Mouse (Mus musculus) limb, embryonic 11.5 days (tissue): ENCODE measurements around the gene Spag5. TPM values are rescaled to one million over a fixed set of nuclear protein-coding genes. Genes with fewer than 3 reads are reported as not detected.
"Not testable (repeated sequence)": the region's sequence is repeated elsewhere in the genome, so short reads cannot be mapped to it uniquely, and the experiment has no call there.

Experiments used
- ATAC-seq: fragments of 200-750 bp; cut with Nextera tagmentation; 2 replicates; pipeline ENCODE4 v1.8.0; 2017; ENCODE audit warnings: low read depth; ENCODE audit not compliant: insufficient number of reproducible peaks, low FRiP score, low TSS enrichment
- DNase-seq: peaks from one replicate; pipeline ENCODE4 v3.0.0-alpha.2; 2015; ENCODE audit warnings: low spot score
- H3K27ac ChIP-seq: fragments of 300-500 bp; sonication (generic); replicated peaks from 2 replicates; pipeline ENCODE4 v1.5.1; 2014; ENCODE audit warnings: low read depth, mild to moderate bottlenecking, low read length
- H3K27me3 ChIP-seq: fragments of 300-500 bp; sonication (generic); 2 replicates; pipeline ENCODE4 v1.6.1; 2014; ENCODE audit warnings: mild to moderate bottlenecking, low read length, mixed read lengths; ENCODE audit not compliant: control insufficient read depth, insufficient read depth
- H3K36me3 ChIP-seq: fragments of 300-500 bp; sonication (generic); 2 replicates; pipeline ENCODE4 v1.6.1; 2014; ENCODE audit warnings: mild to moderate bottlenecking, low read length, moderate library complexity, mixed read lengths; ENCODE audit not compliant: control insufficient read depth, insufficient read depth
- H3K4me1 ChIP-seq: fragments of 300-500 bp; sonication (generic); 2 replicates; pipeline ENCODE4 v1.6.1; 2014; ENCODE audit warnings: low read length, mixed read lengths; ENCODE audit not compliant: control insufficient read depth, insufficient read depth
- H3K4me2 ChIP-seq: fragments of 300-500 bp; sonication (generic); 2 replicates; pipeline ENCODE4 v1.6.1; 2014; ENCODE audit warnings: low read depth, mild to moderate bottlenecking, moderate library complexity; ENCODE audit not compliant: severe bottlenecking
- H3K4me3 ChIP-seq: fragments of 300-500 bp; sonication (generic); 2 replicates; pipeline ENCODE4 v1.5.1; 2014; ENCODE audit warnings: low read depth, low read length
- H3K9ac ChIP-seq: fragments of 300-500 bp; sonication (generic); 2 replicates; pipeline ENCODE4 v1.6.1; 2014; ENCODE audit warnings: mild to moderate bottlenecking, low read length
- H3K9me3 ChIP-seq: fragments of 300-500 bp; sonication (generic); 2 replicates; pipeline ENCODE4 v1.6.1; 2016; ENCODE audit warnings: low read length; ENCODE audit not compliant: control insufficient read depth
- WGBS: fragments of 180-500 bp; shearing (Covaris S2); extraction: QIAGEN DNeasy Blood & Tissue Kit; methylation state at CpG from one replicate; pipeline ENCODE4 v1.1.7; 2014; 5-methylcytosine and 5-hydroxymethylcytosine counted together
- polyA plus RNA-seq: library from polyadenylated mRNA; unstranded; fragments of >200 nt; fragmentation: Nextera tagmentation; extraction: Ambion mirVana; gene quantifications from 2 replicates; pipeline ENCODE4 v1.2.1, GENCODE M21; 2014

Spag5 gene
- polyA plus RNA-seq, 1 experiment from 2014 or later = 65.6 TPM

GRCm38 (mm10) chr11:78275596-78275995 is 25.7 kb upstream of the Spag5 start:
- Histone ChIP-seq H3K4me2 (no peak overlapping the region), H3K9ac (no peak overlapping the region), H3K4me1 (no peaks in the 10 kb centered on the region), H3K27ac (no peak overlapping the region), H3K36me3 (peaks cover 53% of the 10 kb centered on the region), H3K9me3 (no peaks in the 10 kb centered on the region), H3K4me3 (no peak overlapping the region), H3K27me3 (no peaks in the 10 kb centered on the region)
- ATAC-seq = no peak
- 95% methylated on average over 1 of the region's 1 CpGs for WGBS
- no peak for DNase-seq

GRCm38 (mm10) chr11:78276169-78276568 is 25.2 kb upstream of the Spag5 start:
- H3K27ac ChIP-seq, H3K4me1 ChIP-seq, H3K27me3 ChIP-seq, H3K9me3 ChIP-seq, DNase-seq, ATAC-seq, H3K4me3 ChIP-seq, H3K9ac ChIP-seq, H3K4me2 ChIP-seq: not testable (repeated sequence)
- peaks cover 56% of the 10 kb centered on the region for H3K36me3 ChIP-seq
- WGBS = 92% methylated on average over 4 of the region's 4 CpGs

- ATAC-seq (no peak), DNase-seq (no peak)
- no peak overlapping the region for H3K4me3 ChIP-seq
- H3K36me3 ChIP-seq = peaks cover 35% of the 10 kb centered on the region
- no peaks in the 10 kb centered on the region for H3K27me3 ChIP-seq
- H3K9me3 ChIP-seq = no peaks in the 10 kb centered on the region
- no peak overlapping the region for H3K4me2 ChIP-seq
- 94% methylated on average over 7 of the region's 7 CpGs for WGBS
- H3K4me1 ChIP-seq = no peaks in the 10 kb centered on the region
- no peak overlapping the region for H3K27ac ChIP-seq
- H3K9ac ChIP-seq = no peak overlapping the region
Measured at GRCm38 (mm10) chr11:78278853-78279252, 22.5 kb upstream of the Spag5 start.

- no peak for DNase-seq
- Histone ChIP-seq H3K9me3 (no peaks in the 10 kb centered on the region), H3K4me3 (no peak overlapping the region), H3K27ac (no peak overlapping the region), H3K36me3 (peaks cover 28% of the 10 kb centered on the region), H3K27me3 (no peaks in the 10 kb centered on the region), H3K4me1 (no peaks in the 10 kb centered on the region), H3K9ac (no peak overlapping the region), H3K4me2 (no peak overlapping the region)
- no peak for ATAC-seq
- WGBS = 91% methylated on average over 4 of the region's 4 CpGs
Measured at GRCm38 (mm10) chr11:78279586-78279985, 21.7 kb upstream of the Spag5 start.

- Histone ChIP-seq H3K27ac (no peak overlapping the region), H3K27me3 (no peaks in the 10 kb centered on the region), H3K9me3 (no peaks in the 10 kb centered on the region), H3K4me1 (no peaks in the 10 kb centered on the region), H3K4me3 (no peak overlapping the region), H3K9ac (no peak overlapping the region), H3K4me2 (no peak overlapping the region), H3K36me3 (peaks cover 33% of the 10 kb centered on the region)
- DNase-seq = no peak
- WGBS = 89% methylated on average over 7 of the region's 7 CpGs
- no peak for ATAC-seq
Measured at GRCm38 (mm10) chr11:78289146-78289763, 12.1 kb upstream of the Spag5 start.

- Histone ChIP-seq H3K4me3 (no peak within 1 kb of the TSS), H3K9ac (no peak within 1 kb of the TSS), H3K4me2 (no peak within 1 kb of the TSS), H3K9me3 (no peaks in the 10 kb centered on the region), H3K27ac (no peak within 1 kb of the TSS), H3K4me1 (no peaks in the 10 kb centered on the region), H3K27me3 (no peaks in the 10 kb centered on the region), H3K36me3 (peaks cover 25% of the 10 kb centered on the region)
- DNase-seq (no peak), ATAC-seq (no peak)
- WGBS = 94% methylated on average over 4 of the region's 4 CpGs
Measured at GRCm38 (mm10) chr11:78290654-78291053, 10.7 kb upstream of the Spag5 start, which contains the start of gene BC030499. TSS of gene BC030499 (plus strand) at chr11:78290841.

GRCm38 (mm10) chr11:78294585-78294984 is 6.7 kb upstream of the Spag5 start:
- no peak overlapping the region for H3K9ac ChIP-seq
- no peaks in the 10 kb centered on the region for H3K9me3 ChIP-seq
- ATAC-seq (no peak), DNase-seq (no peak)
- H3K4me3 ChIP-seq = no peak overlapping the region
- WGBS = 94% methylated on average over 6 of the region's 6 CpGs
- no peaks in the 10 kb centered on the region for H3K4me1 ChIP-seq
- peaks cover 8% of the 10 kb centered on the region for H3K36me3 ChIP-seq
- no peak overlapping the region for H3K27ac ChIP-seq
- no peak overlapping the region for H3K4me2 ChIP-seq
- H3K27me3 ChIP-seq = no peaks in the 10 kb centered on the region

- Histone ChIP-seq H3K27me3 (no peaks in the 10 kb centered on the region), H3K4me1 (0 out of 2 replicates have a peak, but pooled peaks cover 2% of the 10 kb centered on the region), H3K36me3 (peaks cover 13% of the 10 kb centered on the region), H3K4me3 (peak overlapping the region; percentile 93), H3K4me2 (peak overlapping the region; percentile 78), H3K9me3 (no peaks in the 10 kb centered on the region), H3K27ac (no peak overlapping the region; the same call in 1 of the 2 replicates), H3K9ac (peak overlapping the region; percentile 82)
- DNase-seq (no peak), ATAC-seq (no peak)
- 70% methylated on average over 7 of the region's 7 CpGs for WGBS
Measured at GRCm38 (mm10) chr11:78300917-78301316, 412 bp upstream of the Spag5 start.

- Histone ChIP-seq H3K4me2 (no peak overlapping the region), H3K9ac (no peak overlapping the region), H3K36me3 (peaks cover 20% of the 10 kb centered on the region), H3K4me1 (0 out of 2 replicates have a peak, but pooled peaks cover 2% of the 10 kb centered on the region), H3K4me3 (no peak overlapping the region), H3K9me3 (no peaks in the 10 kb centered on the region), H3K27me3 (no peaks in the 10 kb centered on the region), H3K27ac (no peak overlapping the region)
- ATAC-seq = no peak
- WGBS = 93% methylated on average over 4 of the region's 4 CpGs
- no peak for DNase-seq
Measured at GRCm38 (mm10) chr11:78305272-78305671, 3.9 kb downstream of the Spag5 start.
